Mouse (Mus musculus): ENCODE data around the gene Ubap1.
A peak's percentile ranks its signal among the peaks of the same experiment; 100 is the strongest.

The Ubap1 gene

DNA sequence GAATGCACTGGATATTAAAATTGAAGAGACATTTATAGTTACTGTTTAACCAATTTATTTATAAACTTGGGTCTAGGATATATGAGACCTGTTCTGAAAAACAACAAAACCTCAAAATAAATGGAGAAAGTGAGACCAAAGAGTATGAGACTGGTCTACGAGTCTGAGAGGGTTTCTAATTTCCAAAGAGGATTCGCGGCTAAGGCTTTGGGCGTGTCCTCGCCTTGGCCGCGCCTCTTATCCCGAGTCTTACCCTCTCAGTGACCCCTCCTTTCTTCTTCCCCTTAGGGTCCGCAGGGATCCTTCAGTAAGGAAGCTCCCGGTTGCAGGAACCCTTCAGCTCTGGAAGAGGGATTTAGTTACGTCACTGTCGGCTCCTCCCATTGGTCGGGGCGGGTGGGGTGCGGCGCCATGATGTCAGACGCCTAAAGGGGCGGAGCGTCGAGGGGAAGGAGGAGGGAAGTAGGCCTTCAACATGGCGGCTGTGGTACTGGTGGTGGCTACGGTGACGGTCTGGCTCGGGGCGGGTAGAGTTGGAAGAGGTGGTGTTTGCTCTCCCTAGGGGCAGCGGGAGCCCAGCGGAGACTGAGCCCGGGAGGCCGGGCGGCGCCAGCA, at the start of gene Ubap1:
Gene Ubap1 (plus strand): TSS at position 413 of the 615 bp plus-strand sequence.
- peak; percentile 73 for DNase-seq (ENCODE audit: low spot score)

DNA sequence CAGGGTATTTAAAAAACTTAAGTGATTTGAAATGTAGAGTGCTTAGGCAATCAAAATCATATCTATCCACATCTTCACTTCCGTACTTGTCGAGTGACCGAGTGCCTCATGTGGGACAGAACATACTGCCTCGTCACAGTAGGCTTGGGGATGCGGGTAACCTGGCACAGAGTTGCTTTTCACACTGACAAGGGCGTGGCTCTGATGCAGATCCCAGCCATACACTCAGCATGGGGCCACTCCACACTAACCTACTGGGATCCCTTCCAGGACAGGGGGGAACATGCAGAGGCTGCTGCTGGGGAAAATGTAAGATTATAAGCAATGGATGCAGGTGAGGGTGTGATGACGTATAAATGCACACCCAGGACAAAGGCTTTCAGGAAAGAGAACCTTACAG, 45.1 kb upstream of the Ubap1 start:
- DNase-seq (ENCODE audit: low spot score), result no peak

DNA sequence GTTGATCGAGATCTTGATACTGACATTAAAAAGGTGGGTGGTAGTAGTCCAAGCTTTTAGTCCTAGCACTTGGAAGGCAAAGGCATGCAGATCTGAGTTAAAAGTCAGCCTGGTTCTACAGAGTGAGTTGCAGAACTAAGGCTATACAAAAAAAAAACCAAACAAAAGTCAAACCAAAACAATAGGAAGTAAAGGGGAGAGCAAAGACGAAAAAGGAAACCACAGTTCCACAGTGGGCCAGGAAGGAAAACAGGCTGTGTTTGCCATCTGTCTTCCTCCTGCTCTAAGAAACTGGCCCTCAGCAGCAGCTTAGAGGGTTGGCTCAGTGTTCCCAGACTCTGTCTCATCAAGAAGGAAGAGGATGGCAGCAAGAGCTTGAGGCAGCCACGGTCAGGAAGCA, 44.5 kb upstream of the Ubap1 start:
- DNase-seq (ENCODE audit: low spot score), result no peak

DNA sequence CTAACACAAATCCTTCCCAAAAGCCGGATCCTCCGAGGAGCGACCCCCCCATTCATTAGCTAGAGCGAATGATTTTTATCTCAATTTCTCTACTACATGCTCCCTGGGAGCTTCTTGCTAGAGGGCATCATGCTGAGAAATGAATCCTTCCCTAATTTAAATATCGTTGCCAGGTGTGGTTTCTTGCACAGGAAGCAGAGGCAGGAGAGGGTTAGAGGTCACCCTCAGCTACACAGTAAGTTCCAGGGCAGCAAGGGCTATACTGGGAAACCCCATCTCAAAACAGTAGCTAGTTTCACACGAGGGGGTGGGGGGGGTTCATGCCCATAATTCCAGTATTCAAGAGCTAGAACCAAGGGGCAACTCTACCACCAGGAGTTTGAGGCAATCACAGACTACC, 41.4 kb upstream of the Ubap1 start:
- DNase-seq (ENCODE audit: low spot score), result no peak

GRCm38 (mm10) chr4:41310567-41311563, 37.9 kb upstream of the Ubap1 start:
- DNase-seq (ENCODE audit: low spot score), result no peak

DNA sequence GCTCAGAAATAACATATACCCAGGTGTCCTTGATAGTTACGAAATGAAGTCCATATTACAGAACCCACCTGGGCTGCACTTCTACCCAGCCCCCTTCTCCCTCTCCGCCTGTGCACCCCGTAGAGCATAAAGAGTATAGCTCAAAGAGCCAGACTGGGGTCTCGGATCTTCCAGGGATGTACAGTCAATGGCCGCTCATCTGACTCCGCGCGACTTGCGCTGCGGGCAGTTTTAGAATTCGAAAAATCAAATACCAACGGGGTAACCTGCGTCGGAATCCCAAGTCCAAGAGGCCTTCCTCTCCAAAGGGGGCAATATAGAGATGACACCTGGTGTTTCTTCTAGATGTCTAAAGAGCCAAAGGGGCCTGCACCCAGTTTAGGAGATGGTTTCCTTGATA, 35.1 kb upstream of the Ubap1 start:
- DNase-seq (ENCODE audit: low spot score), result no peak

DNA sequence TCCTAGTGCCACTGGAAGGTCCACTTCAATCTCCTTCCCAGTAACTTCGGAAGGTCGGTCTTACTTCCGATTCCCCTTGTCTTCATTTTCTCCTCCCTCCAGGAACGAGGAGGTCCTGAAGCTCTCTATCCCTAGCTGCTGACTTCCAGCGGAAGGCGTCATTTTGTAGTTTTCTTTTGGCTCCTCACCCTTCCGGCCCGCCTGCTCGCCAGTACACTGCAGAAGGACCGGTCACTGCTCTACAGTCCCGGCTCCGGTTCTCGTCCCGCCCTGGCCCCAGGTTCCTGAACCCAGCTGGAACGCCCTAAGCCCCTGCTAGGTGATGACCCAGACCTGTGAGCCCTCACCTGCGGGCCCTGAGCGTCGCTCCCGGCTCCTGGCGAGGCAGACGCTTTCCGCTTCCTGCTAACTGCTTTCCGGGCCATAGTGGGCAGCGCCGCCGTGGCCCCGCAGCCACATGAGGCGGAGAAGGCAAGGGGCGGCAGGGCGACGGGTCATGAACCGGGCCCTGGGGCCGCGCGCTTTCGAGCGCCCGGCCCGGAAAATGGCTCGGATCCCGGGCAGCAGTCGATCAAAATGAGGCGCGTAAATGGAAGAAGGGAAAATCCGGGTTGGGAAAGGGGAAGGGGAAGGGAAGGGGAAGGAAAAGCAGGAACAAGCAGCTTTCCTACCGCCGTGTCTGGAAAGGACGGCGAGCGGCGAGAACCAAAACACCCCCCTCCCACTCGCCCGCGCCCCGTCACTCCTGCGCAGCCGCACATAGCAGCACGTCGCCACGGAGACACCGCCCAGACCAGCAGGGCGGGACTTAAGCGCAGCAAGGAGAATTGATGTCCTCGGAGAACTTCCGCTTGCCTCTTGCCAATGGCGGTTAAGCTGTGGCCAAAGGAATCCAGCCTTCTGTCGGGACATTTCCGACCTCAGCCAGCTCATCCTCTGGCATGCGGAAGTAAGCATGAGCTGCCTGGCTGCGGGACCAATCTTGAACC, 34.4 kb upstream of the Ubap1 start, which contains the start of gene Dcaf12:
Gene Dcaf12 (minus strand): TSS at position 749 of the 989 bp plus-strand sequence.
- DNase-seq (ENCODE audit: low spot score), result peak; percentile 80

DNA sequence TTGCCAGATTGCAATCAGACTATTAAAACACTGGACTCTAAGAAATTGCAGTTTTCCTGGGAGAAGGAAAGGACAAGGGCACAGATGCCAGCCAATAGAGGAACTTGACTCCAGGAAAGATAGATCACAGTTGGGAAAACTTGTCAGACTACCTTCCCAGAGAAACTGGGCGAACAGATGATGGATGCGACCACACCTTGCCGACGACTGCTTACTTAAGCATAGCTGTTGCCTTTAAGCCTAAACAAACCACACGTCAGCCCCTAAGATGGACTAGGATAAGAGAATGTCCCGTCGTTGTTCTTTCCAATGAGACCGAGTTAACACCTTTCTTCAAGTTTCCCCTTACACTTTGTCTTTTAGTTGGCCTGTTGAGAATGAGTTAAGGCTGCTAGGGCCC, 33.6 kb upstream of the Ubap1 start:
- no peak for DNase-seq (ENCODE audit: low spot score)

DNA sequence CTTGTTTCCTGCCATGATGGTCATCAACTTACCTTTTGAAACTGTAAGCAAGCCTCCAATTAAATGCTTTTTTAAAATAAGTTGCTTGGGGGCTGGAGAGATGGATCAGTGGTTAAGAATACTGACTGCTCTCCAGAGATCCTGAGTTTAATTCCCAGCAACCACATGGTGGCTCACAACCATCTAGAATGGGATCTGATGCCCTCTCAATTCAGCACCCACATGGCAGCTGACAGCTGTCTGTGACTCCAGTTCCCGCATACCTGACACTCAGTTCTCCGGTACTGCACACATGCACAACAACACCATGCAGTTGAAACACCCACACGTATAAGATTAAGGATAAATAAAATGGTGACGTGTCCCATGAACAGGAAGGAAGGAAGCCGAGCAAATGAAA, 30.5 kb upstream of the Ubap1 start:
- no peak for DNase-seq (ENCODE audit: low spot score)

GRCm38 (mm10) chr4:41320971-41321370, 27.8 kb upstream of the Ubap1 start:
- DNase-seq (ENCODE audit: low spot score), result no peak

DNA sequence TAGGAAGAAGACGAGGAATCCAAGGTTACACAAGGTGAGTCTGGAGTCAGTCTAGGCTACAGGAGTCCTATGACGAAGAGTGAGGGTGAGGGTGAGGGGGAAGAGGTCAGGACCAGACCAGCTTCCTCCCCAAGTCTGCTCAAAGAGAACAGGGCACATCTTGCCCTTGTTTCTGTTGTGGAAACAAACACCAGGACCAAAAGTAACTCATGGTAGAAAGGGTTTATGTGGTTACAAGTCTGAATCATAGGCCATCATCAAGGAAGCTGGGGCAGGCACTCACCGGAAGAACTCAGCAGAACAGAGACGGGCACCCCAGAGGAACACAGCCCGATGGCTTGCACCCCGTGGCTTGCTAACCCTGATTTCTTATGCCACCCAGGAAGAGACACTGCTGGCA, 21.9 kb upstream of the Ubap1 start:
- no peak for DNase-seq (ENCODE audit: low spot score)

DNA sequence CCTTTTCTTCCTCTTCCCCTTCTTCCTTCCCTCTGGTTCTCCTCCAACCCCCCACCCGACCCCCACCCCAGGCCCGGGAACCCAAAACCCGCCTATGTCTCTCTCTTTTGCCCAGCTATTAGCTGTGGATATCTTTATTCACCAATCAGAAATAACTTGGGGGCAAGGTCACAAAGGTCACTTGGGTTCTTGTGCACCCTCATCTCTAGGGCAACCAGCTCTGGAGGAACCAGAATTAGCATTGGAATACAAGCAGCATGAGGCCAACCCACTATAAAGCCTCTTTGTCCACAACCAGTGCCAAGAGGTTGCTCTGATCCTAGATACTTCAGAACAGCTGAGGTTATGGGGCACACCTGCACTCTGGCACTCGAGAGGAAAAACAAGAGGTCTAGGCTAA, 19.3 kb upstream of the Ubap1 start:
- DNase-seq (ENCODE audit: low spot score), result no peak

- DNase-seq (ENCODE audit: low spot score), result no peak
Measured at GRCm38 (mm10) chr4:41331085-41331484, 17.7 kb upstream of the Ubap1 start.

GRCm38 (mm10) chr4:41331698-41332421, 16.9 kb upstream of the Ubap1 start:
- no peak for DNase-seq (ENCODE audit: low spot score)

GRCm38 (mm10) chr4:41336546-41336945, 12.2 kb upstream of the Ubap1 start:
- no peak for DNase-seq (ENCODE audit: low spot score)

DNA sequence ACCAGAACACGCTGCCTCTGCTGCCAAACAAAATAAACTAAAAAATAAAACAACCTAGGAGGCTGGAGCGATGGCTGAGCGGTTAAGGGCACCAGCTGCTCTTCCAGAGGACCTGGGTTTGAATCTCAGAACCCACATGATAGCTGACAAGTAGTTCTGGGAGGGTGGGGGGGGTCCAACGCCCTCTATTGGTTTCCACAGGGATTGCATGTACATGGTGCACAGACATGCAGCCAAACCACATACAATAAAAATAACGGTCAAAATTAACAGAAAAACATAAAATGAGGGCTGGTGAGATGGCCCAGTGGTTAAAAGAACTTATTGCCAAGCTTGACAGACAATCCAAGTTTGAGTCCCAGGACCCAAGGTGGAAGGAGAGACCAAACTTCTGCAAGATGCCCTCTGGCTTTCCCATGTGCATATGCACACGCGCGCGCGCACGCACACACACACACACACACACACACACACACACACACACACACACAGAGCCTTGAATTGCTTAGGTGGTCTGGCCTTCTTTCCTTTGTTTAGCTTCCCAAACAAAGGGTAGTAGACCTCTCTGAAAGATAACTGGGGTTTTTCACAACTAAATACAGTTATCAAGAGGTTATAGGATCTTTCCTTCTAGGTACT, 7.8 kb upstream of the Ubap1 start:
- no peak for DNase-seq (ENCODE audit: low spot score)

DNA sequence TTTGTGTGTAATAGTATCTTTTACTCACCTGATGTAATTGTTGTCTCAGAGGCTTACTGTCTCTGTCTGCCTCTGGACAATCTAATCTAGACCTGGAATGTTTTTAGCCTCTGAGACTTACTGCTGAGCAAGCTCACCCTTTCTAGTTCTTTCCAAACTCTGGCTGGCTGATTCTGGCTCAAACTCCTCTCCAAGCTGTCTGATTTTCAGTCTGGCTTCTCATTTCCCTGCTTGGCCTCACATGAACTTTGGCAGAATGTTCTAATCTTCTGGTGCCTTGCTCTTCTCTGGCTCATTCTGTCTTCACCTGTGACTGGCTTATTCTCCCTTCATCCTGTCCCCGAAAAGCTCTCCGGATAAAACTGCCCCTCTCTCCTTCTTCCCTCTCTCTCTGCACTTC, 2.8 kb upstream of the Ubap1 start:
- no peak for DNase-seq (ENCODE audit: low spot score)

GRCm38 (mm10) chr4:41347839-41348238, 957 bp upstream of the Ubap1 start:
- no peak for DNase-seq (ENCODE audit: low spot score)

GRCm38 (mm10) chr4:41349199-41349591, 399 bp downstream of the Ubap1 start:
- peak; percentile 14 for DNase-seq (ENCODE audit: low spot score)

- no peak for DNase-seq (ENCODE audit: low spot score)
Measured at GRCm38 (mm10) chr4:41352758-41353157, 4.0 kb downstream of the Ubap1 start.

GRCm38 (mm10) chr4:41353265-41353664, 4.5 kb downstream of the Ubap1 start:
- no peak for DNase-seq (ENCODE audit: low spot score)

Measured in urinary bladder, postnatal 10 days (tissue).